ENCODE assay signal across 11 mouse cellular contexts in genomic region chr6:39295727-39296411, GRCm38 (mm10).
DNase-seq lines count a peak whose midpoint lies in the region; ATAC-seq and TF ChIP-seq lines count a peak whose summit lies in the region.
"Had no signal": no experiment of that assay in that cellular context is flagged by ENCODE, and none has a peak within 500 bp of the region (broad histone marks: within the 10 kb centered on the region; RNA-seq: fewer than 3 reads in every experiment).

No protein-coding gene starts in this region.

- no peak overlapping the region for H3K27ac ChIP-seq in hindbrain, embryonic 11.5 days (ENCODE audit: low read depth, low read length)
- no peak overlapping the region for H3K27ac ChIP-seq in hindbrain, postnatal 0 days
- 0 out of 2 replicates have a peak overlapping the region, but pooled peaks have one; percentile 14 for H3K27ac ChIP-seq in brown adipose tissue, adult 24 weeks (replicated peaks; ENCODE audit: low read depth, low read length)
- no peak overlapping the region for H3K27ac ChIP-seq in kidney, embryonic 14.5 days (ENCODE audit: low read depth, low read length)
- no peak overlapping the region for H3K27ac ChIP-seq in neural tube, embryonic 12.5 days
- H3K27ac ChIP-seq in liver, embryonic 12.5 days: no peak overlapping the region
- H3K27ac ChIP-seq: forebrain, embryonic 15.5 days; liver, embryonic 13.5 days had no signal

- no peak overlapping the region for H3K4me3 ChIP-seq in hindbrain, embryonic 11.5 days (ENCODE audit: low read depth, low read length)
- no peak overlapping the region for H3K4me3 ChIP-seq in hindbrain, postnatal 0 days (ENCODE audit: low read length)
- H3K4me3 ChIP-seq in brown adipose tissue, adult 24 weeks (ENCODE audit: insufficient read depth, low read depth, low read length): 0 out of 2 replicates have a peak overlapping the region, but pooled peaks have one; percentile 8
- H3K4me3 ChIP-seq in kidney, embryonic 14.5 days (ENCODE audit: low read length): peak overlapping the region; percentile 12; the same call in 1 of the 2 replicates
- no peak overlapping the region for H3K4me3 ChIP-seq in neural tube, embryonic 12.5 days
- H3K4me3 ChIP-seq in liver, embryonic 12.5 days: no peak overlapping the region
- H3K4me3 ChIP-seq: forebrain, embryonic 15.5 days; liver, embryonic 13.5 days had no signal

- H3K27me3 ChIP-seq in hindbrain, embryonic 11.5 days (ENCODE audit: control insufficient read depth, insufficient read depth, low read length): no peaks in the 10 kb centered on the region
- H3K27me3 ChIP-seq in hindbrain, postnatal 0 days (ENCODE audit: insufficient read depth, low read length): no peaks in the 10 kb centered on the region
- no peaks in the 10 kb centered on the region for H3K27me3 ChIP-seq in kidney, embryonic 14.5 days (ENCODE audit: control insufficient read depth, insufficient read depth, low read length)
- H3K27me3 ChIP-seq in neural tube, embryonic 12.5 days (replicated peaks): no peaks in the 10 kb centered on the region
- no peaks in the 10 kb centered on the region for H3K27me3 ChIP-seq in liver, embryonic 12.5 days (replicated peaks)
- H3K27me3 ChIP-seq: forebrain, embryonic 15.5 days; liver, embryonic 13.5 days had no signal

- H3K9ac ChIP-seq in hindbrain, embryonic 11.5 days (ENCODE audit: low read depth, low read length): no peak overlapping the region
- no peak overlapping the region for H3K9ac ChIP-seq in hindbrain, postnatal 0 days (replicated peaks; ENCODE audit: low read length)
- H3K9ac ChIP-seq in kidney, embryonic 14.5 days (ENCODE audit: low read depth, low read length): peak overlapping the region; percentile 40; the same call in 1 of the 2 replicates
- H3K9ac ChIP-seq in neural tube, embryonic 12.5 days: no peak overlapping the region
- H3K9ac ChIP-seq in liver, embryonic 12.5 days: no peak overlapping the region
- H3K9ac ChIP-seq: forebrain, embryonic 15.5 days; liver, embryonic 13.5 days had no signal

- whole genome bisulfite sequencing in hindbrain, embryonic 11.5 days: 31% methylated on average over 14 of the region's 14 CpGs
- 33% methylated on average over 14 of the region's 14 CpGs for WGBS in hindbrain, postnatal 0 days
- 4% methylated on average over 14 of the region's 14 CpGs for WGBS in kidney, embryonic 14.5 days
- 16% methylated on average over 14 of the region's 14 CpGs for WGBS in neural tube, embryonic 12.5 days
- 46% methylated on average over 14 of the region's 14 CpGs for WGBS in liver, embryonic 12.5 days (ENCODE audit: insufficient replicate concordance)

- H3K9me3 ChIP-seq in hindbrain, embryonic 11.5 days (ENCODE audit: control insufficient read depth, low read length): no peaks in the 10 kb centered on the region
- no peaks in the 10 kb centered on the region for H3K9me3 ChIP-seq in hindbrain, postnatal 0 days (ENCODE audit: low read length)
- no peaks in the 10 kb centered on the region for H3K9me3 ChIP-seq in kidney, embryonic 14.5 days (ENCODE audit: control insufficient read depth, low read length)
- no peaks in the 10 kb centered on the region for H3K9me3 ChIP-seq in neural tube, embryonic 12.5 days
- H3K9me3 ChIP-seq in liver, embryonic 12.5 days (replicated peaks): no peaks in the 10 kb centered on the region
- H3K9me3 ChIP-seq: forebrain, embryonic 15.5 days; liver, embryonic 13.5 days had no signal

- no peaks in the 10 kb centered on the region; the same call in 1 of the 2 replicates for H3K4me1 ChIP-seq in hindbrain, embryonic 11.5 days (replicated peaks; ENCODE audit: control insufficient read depth, insufficient read depth, low read length)
- no peaks in the 10 kb centered on the region for H3K4me1 ChIP-seq in hindbrain, postnatal 0 days (ENCODE audit: insufficient read depth, low read length)
- peaks cover 5% of the 10 kb centered on the region; the same call in 1 of the 2 replicates for H3K4me1 ChIP-seq in brown adipose tissue, adult 24 weeks (ENCODE audit: control insufficient read depth, insufficient read depth, insufficient read length, low read length)
- H3K4me1 ChIP-seq in kidney, embryonic 14.5 days (ENCODE audit: control insufficient read depth, insufficient read depth, low read length): 0 out of 2 replicates have a peak, but pooled peaks cover 5% of the 10 kb centered on the region
- H3K4me1 ChIP-seq in neural tube, embryonic 12.5 days: 0 out of 2 replicates have a peak, but pooled peaks cover 4% of the 10 kb centered on the region
- peaks cover 6% of the 10 kb centered on the region; the same call in 1 of the 2 replicates for H3K4me1 ChIP-seq in liver, embryonic 12.5 days
- H3K4me1 ChIP-seq: forebrain, embryonic 15.5 days; liver, embryonic 13.5 days had no signal

- H3K36me3 ChIP-seq in hindbrain, embryonic 11.5 days (ENCODE audit: control insufficient read depth, insufficient read depth, low read length): no peaks in the 10 kb centered on the region
- no peaks in the 10 kb centered on the region for H3K36me3 ChIP-seq in hindbrain, postnatal 0 days (ENCODE audit: insufficient read depth, low read length)
- H3K36me3 ChIP-seq in kidney, embryonic 14.5 days (ENCODE audit: control insufficient read depth, insufficient read depth, low read length): no peaks in the 10 kb centered on the region
- H3K36me3 ChIP-seq in neural tube, embryonic 12.5 days: no peaks in the 10 kb centered on the region
- H3K36me3 ChIP-seq in liver, embryonic 12.5 days: no peaks in the 10 kb centered on the region
- H3K36me3 ChIP-seq: forebrain, embryonic 15.5 days; liver, embryonic 13.5 days had no signal

- TF ChIP-seq CTCF in hindbrain, postnatal 0 days (IDR thresholded peaks at IDR 0.05; ENCODE audit: low read depth): no peak

- peak; percentile 15 for DNase-seq in hindbrain, embryonic 11.5 days (ENCODE audit: low spot score)
- DNase-seq in hindbrain, postnatal 0 days (ENCODE audit: low spot score): no peak
- DNase-seq in layer of hippocampus, postnatal 14 days (ENCODE audit: low spot score in 2 of 2): no peak
- no peak for DNase-seq in frontal cortex, postnatal 14 days (ENCODE audit: low spot score in 2 of 2)
- DNase-seq: liver, embryonic 13.5 days; right cerebral cortex, adult 18-20 months had no signal

- H3K4me2 ChIP-seq in hindbrain, embryonic 11.5 days (replicated peaks; ENCODE audit: low read depth, low read length): no peak overlapping the region
- H3K4me2 ChIP-seq in hindbrain, postnatal 0 days (ENCODE audit: low read depth, low read length): no peak overlapping the region
- peak overlapping the region; percentile 34 for H3K4me2 ChIP-seq in kidney, embryonic 14.5 days (replicated peaks; ENCODE audit: low read depth, low read length)
- H3K4me2 ChIP-seq in neural tube, embryonic 12.5 days (replicated peaks): peak overlapping the region; percentile 30; the same call in 1 of the 2 replicates
- no peak overlapping the region for H3K4me2 ChIP-seq in liver, embryonic 12.5 days
- H3K4me2 ChIP-seq: forebrain, embryonic 15.5 days; liver, embryonic 13.5 days had no signal

- no peak; the same call in 1 of the 2 replicates for ATAC-seq in hindbrain, embryonic 11.5 days (ENCODE audit: low FRiP score)
- ATAC-seq in hindbrain, postnatal 0 days: no peak
- peak; percentile 76; the same call in 1 of the 2 replicates for ATAC-seq in kidney, embryonic 14.5 days (ENCODE audit: low FRiP score, low TSS enrichment)
- ATAC-seq in neural tube, embryonic 12.5 days (ENCODE audit: low FRiP score, low read depth): no peak
- ATAC-seq in liver, embryonic 12.5 days: no peak
- ATAC-seq: forebrain, embryonic 15.5 days had no signal

Comparison
In these comparisons a context has a peak if more than half of its experiments do, and no peak if none do; other contexts are left out.
1. H3K4me2 ChIP-seq: peak in kidney, embryonic 14.5 days (single experiment) and neural tube, embryonic 12.5 days (single experiment); none in hindbrain, embryonic 11.5 days (single experiment), hindbrain, postnatal 0 days (single experiment) and liver, embryonic 12.5 days (single experiment).
2. H3K4me3 ChIP-seq: peak in brown adipose tissue, adult 24 weeks (single experiment) and kidney, embryonic 14.5 days (single experiment); none in hindbrain, embryonic 11.5 days (single experiment), hindbrain, postnatal 0 days (single experiment), neural tube, embryonic 12.5 days (single experiment) and liver, embryonic 12.5 days (single experiment).